Mouse (Mus musculus) midbrain, embryonic 16.5 days (tissue): ENCODE data around the gene Tex29. TPM values are rescaled to one million over a fixed set of nuclear protein-coding genes. Genes with fewer than 3 reads are reported as not detected.

Experiments
- ATAC-seq: fragments of 200-750 bp; cut with Nextera tagmentation; 2 replicates; pipeline ENCODE4 v1.8.0; 2017; ENCODE audit warnings: moderate TSS enrichment
- H3K27ac ChIP-seq: fragments of 300-500 bp; sonication (generic); 2 replicates; pipeline ENCODE4 v1.5.1; 2014; ENCODE audit warnings: mild to moderate bottlenecking, low read length, mixed read lengths
- H3K27me3 ChIP-seq: fragments of 300-500 bp; sonication (generic); 2 replicates; pipeline ENCODE4 v1.6.1; 2014; ENCODE audit warnings: low read depth, low read length, mixed read lengths; ENCODE audit not compliant: control insufficient read depth, insufficient read depth
- H3K36me3 ChIP-seq: fragments of 300-500 bp; sonication (generic); 2 replicates; pipeline ENCODE4 v1.6.1; 2014; ENCODE audit warnings: mild to moderate bottlenecking, low read length, moderate library complexity, mixed read lengths; ENCODE audit not compliant: control insufficient read depth, insufficient read depth
- H3K4me1 ChIP-seq: fragments of 300-500 bp; sonication (generic); 2 replicates; pipeline ENCODE4 v1.6.1; 2014; ENCODE audit warnings: mild to moderate bottlenecking, low read length, mixed read lengths; ENCODE audit not compliant: control insufficient read depth, insufficient read depth
- H3K4me2 ChIP-seq: fragments of 300-500 bp; sonication (generic); 2 replicates; pipeline ENCODE4 v1.6.1; 2014; ENCODE audit warnings: mild to moderate bottlenecking, low read length, mixed read lengths
- H3K4me3 ChIP-seq: fragments of 300-500 bp; sonication (generic); 2 replicates; pipeline ENCODE4 v1.5.1; 2014; ENCODE audit warnings: low read depth, mild to moderate bottlenecking, low read length, moderate library complexity, mixed read lengths
- H3K9ac ChIP-seq: fragments of 300-500 bp; sonication (generic); 2 replicates; pipeline ENCODE4 v1.6.1; 2014; ENCODE audit warnings: low read depth, low read length, mixed read lengths
- H3K9me3 ChIP-seq: fragments of 300-500 bp; sonication (generic); replicated peaks from 2 replicates; pipeline ENCODE4 v1.6.1; 2014; ENCODE audit warnings: mild to moderate bottlenecking, low read length, mixed read lengths; ENCODE audit not compliant: control insufficient read depth, poor library complexity, severe bottlenecking
- WGBS: fragments of 180-500 bp; shearing (Covaris S2); extraction: QIAGEN DNeasy Blood & Tissue Kit; methylation state at CpG from one replicate; pipeline ENCODE4 v1.1.7; 2014; 5-methylcytosine and 5-hydroxymethylcytosine counted together
- polyA plus RNA-seq: library from polyadenylated mRNA; unstranded; fragments of >200 nt; fragmentation: Nextera tagmentation; extraction: Ambion mirVana; gene quantifications from 2 replicates; pipeline ENCODE4 v1.2.1, GENCODE M21; 2015

Gene Tex29
- polyA plus RNA-seq = 0.23 and 0.36 TPM in 2 replicates

DNA sequence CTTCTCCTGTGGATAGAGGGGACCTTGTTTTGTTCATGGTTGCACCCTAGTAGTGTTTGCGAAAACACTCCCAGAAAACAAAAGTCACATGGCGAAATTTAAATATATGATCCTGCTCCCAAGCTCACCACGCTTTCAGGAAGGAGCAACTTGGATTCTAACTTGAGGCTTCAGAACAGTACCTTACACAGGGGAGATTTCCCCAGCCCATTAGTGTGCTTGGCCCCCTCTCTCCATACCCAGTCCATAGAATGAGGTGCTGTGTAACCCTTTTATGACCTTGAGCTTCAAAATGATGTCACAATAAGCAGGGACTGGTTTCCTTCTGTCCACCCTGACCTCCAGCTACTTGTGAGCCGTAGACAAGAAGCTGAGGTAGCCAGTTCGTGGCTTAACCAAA is at the start of gene Tex29:
Gene Tex29 (plus strand): TSS at position 301 of the 400 bp plus-strand sequence.
- Histone ChIP-seq H3K27ac (peak within 1 kb of the TSS; percentile 43; the same call in 1 of the 2 replicates), H3K36me3 (no peaks in the 10 kb centered on the region; the same call in 1 of the 2 replicates), H3K27me3 (no peaks in the 10 kb centered on the region), H3K4me2 (no peak within 1 kb of the TSS), H3K4me3 (no peak within 1 kb of the TSS), H3K9ac (no peak within 1 kb of the TSS), H3K4me1 (peaks cover 14% of the 10 kb centered on the region), H3K9me3 (no peaks in the 10 kb centered on the region)
- WGBS = 91% methylated on average over 5 of the region's 5 CpGs
- no peak for ATAC-seq

DNA sequence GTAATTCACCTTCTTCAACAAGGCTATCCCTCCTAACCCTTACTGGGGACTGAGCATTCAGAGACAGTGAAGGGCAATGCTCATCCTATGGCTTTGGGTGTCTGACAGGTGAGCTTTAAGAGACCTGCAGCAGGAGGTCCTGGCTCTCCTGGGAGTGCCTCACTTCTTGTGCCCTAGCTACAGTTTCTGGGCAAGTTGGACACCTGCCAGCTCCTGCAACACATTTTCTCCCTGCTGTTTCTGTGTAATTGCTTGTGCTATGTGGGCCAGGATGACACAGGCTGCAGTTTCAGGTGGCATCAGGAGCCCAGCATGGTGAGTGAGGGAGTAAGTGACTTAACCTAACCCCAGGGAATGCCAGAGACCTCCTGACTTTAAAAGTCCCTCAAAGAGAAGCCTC is 45.3 kb upstream of the Tex29 start:
- no peaks in the 10 kb centered on the region for H3K27me3 ChIP-seq

DNA sequence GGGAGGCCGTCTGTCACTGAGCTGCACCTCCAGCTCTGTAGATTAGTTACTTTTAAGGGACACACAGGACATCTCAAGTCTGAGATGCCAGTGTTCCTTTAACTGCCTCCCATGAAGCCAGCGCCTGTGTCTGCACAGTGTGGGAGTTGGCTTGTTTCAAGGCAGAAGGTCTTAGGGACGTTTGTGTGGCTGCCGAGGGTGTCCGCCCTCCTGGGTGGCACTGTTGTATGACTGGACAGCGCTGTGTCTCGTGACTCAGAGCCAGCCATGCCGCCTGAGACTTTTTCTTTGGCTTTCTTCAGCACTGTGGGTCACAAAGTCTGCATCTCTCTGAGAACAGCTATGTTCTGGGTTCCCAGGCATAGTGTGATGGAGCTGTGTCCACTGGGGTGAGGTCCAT is 43.1 kb upstream of the Tex29 start:
- WGBS = 79% methylated on average over 8 of the region's 8 CpGs
- no peak overlapping the region for H3K27ac ChIP-seq
- no peak overlapping the region for H3K4me3 ChIP-seq
- ATAC-seq = no peak
- H3K9ac ChIP-seq = no peak overlapping the region
- H3K9me3 ChIP-seq = no peaks in the 10 kb centered on the region
- peaks cover 10% of the 10 kb centered on the region for H3K36me3 ChIP-seq
- H3K4me2 ChIP-seq = no peak overlapping the region
- no peaks in the 10 kb centered on the region for H3K27me3 ChIP-seq
- no peaks in the 10 kb centered on the region for H3K4me1 ChIP-seq

More for the DNA sequence above, 45.3 kb upstream of the Tex29 start:
- Histone ChIP-seq H3K4me3 (no peak overlapping the region), H3K4me2 (no peak overlapping the region), H3K27ac (no peak overlapping the region), H3K4me1 (no peaks in the 10 kb centered on the region), H3K9me3 (no peaks in the 10 kb centered on the region), H3K9ac (no peak overlapping the region), H3K36me3 (peaks cover 14% of the 10 kb centered on the region)
- ATAC-seq = no peak

DNA sequence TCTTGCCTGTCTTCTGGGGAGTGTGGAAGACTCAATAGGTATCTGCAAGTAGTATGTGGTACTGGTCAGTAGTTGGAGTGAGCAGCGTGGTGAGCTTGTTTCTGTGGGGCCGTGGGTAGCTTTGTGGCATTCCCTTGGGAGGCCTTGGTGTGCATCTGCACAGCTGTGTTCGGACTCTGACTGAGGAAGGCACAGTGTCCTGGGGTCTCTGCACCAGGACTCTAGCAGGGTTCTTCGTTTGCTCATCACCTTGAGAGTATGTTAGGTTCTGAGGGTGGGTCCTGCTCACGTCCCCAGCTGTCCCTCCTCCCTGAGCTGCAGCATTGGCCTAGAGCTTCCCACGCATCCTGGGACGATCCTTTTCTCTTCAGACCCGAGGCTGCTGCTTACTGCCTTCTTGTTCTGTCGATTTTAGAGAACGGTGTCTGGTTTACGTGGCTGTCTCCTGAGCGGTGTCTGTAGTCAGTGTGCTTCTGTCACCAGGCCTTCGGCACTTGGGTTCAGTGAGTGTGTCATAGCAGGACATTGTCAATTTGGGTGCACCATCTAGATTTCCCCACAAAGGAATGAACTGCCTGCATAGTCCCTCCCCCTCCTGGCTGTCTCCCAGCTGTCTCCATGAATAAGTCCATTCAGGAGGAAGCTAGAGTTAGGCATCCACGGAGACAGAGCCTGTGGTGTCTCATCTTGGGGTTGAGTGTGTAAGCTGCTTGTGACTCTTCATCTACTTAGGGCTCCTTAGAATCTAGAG is 42.4 kb upstream of the Tex29 start:
- no peaks in the 10 kb centered on the region for H3K27me3 ChIP-seq
- 76% methylated on average over 14 of the region's 14 CpGs for WGBS
- no peak overlapping the region for H3K4me2 ChIP-seq
- peak overlapping the region; percentile 50 for H3K27ac ChIP-seq
- no peaks in the 10 kb centered on the region for H3K9me3 ChIP-seq
- H3K4me3 ChIP-seq = no peak overlapping the region
- no peaks in the 10 kb centered on the region for H3K4me1 ChIP-seq
- no peak overlapping the region for H3K9ac ChIP-seq
- peak; percentile 47 for ATAC-seq
- peaks cover 5% of the 10 kb centered on the region for H3K36me3 ChIP-seq

DNA sequence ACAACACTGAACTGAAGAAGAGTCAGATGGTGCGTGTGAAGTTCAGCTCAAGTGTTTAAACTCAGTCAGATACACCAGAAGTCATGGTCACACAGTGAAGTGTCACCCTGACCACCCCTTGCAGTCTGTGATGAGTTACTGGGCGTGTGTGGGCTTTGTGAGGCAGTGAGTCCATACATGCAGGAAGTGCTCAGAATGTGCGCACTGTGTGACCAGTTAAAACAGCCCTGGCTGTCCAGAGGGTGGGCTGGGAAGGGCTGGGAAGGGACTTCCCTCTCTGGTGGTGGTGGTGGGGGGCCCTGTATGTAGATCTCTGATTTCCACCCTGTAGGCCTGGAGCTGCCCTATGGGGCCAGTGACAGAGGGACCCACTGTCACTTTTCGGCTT is 41.8 kb upstream of the Tex29 start:
- Histone ChIP-seq H3K9me3 (no peaks in the 10 kb centered on the region), H3K9ac (no peak overlapping the region), H3K27ac (peak overlapping the region; percentile 50), H3K4me1 (no peaks in the 10 kb centered on the region), H3K27me3 (no peaks in the 10 kb centered on the region), H3K4me3 (no peak overlapping the region), H3K36me3 (no peaks in the 10 kb centered on the region; the same call in none of the 2 replicates), H3K4me2 (no peak overlapping the region)
- no peak for ATAC-seq
- 89% methylated on average over 4 of the region's 4 CpGs for WGBS

DNA sequence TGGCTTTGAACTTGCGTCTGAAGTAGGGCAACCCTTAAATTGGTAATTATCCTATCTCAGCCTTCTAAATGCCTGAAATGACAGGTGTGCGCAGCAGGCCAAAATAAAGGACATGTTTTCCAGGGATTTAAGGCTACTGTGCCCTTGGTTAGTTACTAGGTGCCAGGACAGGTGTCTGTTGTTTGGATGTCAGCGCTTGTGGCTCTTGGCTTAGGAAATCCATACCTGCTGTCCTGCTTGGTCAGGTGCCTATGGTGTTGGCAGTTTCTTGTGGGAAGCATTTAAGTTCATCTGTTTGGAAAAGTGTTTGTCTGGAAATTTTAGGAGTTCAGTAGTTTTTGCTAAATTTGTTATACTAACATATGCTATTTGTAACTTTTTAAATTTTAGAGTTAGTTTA is 41.2 kb upstream of the Tex29 start:
- Histone ChIP-seq H3K27ac (no peak overlapping the region), H3K4me3 (no peak overlapping the region), H3K4me1 (no peaks in the 10 kb centered on the region), H3K9me3 (no peaks in the 10 kb centered on the region), H3K4me2 (no peak overlapping the region), H3K9ac (no peak overlapping the region), H3K36me3 (no peaks in the 10 kb centered on the region; the same call in none of the 2 replicates), H3K27me3 (no peaks in the 10 kb centered on the region)
- ATAC-seq = no peak
- WGBS = 95% methylated on average over 3 of the region's 3 CpGs

DNA sequence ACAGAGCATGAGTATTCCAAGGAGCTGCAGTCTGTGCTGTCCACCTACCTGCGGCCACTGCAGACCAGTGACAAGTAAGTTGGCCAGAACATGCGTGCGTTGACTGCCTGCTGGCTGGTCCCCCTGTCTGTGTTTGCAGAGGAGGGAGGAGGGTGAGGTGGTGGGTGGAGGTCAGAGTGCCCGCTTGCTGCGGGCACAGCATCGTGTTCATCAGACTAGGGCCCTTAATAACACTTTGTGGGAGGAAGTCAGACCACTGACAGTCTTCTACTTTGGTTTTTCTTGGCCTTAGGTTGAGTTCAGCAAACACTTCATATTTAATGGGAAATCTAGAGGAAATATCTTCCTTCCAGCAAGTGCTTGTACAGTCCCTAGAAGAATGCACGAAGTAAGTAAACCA is 39.8 kb upstream of the Tex29 start:
- H3K36me3 ChIP-seq = no peaks in the 10 kb centered on the region; the same call in 1 of the 2 replicates
- H3K27ac ChIP-seq = no peak overlapping the region
- no peak overlapping the region for H3K4me2 ChIP-seq
- no peak overlapping the region for H3K9ac ChIP-seq
- no peaks in the 10 kb centered on the region for H3K4me1 ChIP-seq
- no peak overlapping the region for H3K4me3 ChIP-seq
- WGBS = 91% methylated on average over 7 of the region's 7 CpGs
- no peak for ATAC-seq
- H3K9me3 ChIP-seq = no peaks in the 10 kb centered on the region
- H3K27me3 ChIP-seq = no peaks in the 10 kb centered on the region

DNA sequence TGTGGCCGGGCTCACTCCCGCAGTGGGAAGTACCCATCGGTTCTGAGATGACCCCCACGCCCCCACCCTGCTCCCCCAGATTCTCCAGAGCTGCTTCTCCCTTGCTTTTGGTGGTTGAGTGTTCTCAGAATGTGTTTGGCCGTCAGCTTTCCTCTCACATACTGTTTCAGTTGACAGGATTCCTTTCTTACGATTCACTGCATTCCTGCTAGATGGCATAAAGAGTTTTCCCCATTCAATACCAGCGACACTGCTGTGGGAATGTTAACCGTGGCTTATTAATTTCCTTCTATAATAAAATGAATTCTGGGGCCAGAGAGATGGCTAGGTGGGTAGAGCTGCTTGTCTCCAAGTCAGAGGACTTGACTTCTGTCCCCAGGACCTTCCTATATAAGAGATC is 38.7 kb upstream of the Tex29 start:
- H3K36me3 ChIP-seq = no peaks in the 10 kb centered on the region; the same call in 1 of the 2 replicates
- ATAC-seq = no peak
- WGBS = 42% methylated on average over 8 of the region's 8 CpGs

DNA sequence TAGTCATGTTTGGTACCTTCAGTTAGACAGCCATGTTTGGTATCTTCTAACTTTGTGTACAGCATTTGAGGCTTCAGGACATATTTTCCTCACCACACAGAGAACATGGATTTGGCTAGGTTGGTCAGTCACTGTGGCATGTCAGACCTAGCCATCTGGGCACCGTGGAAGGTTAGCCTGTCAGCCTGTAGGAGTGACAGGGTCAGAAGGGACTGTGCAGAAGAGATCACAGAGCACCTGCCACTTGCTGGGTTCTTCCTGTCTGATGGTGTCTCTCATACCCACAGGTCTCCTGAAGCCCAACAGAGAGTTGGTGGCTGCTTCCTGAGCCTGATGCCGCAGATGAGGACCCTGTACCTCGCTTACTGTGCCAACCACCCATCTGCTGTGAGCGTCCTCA is 35.4 kb upstream of the Tex29 start:
- peaks cover 17% of the 10 kb centered on the region for H3K36me3 ChIP-seq
- no peak overlapping the region for H3K27ac ChIP-seq
- H3K27me3 ChIP-seq = no peaks in the 10 kb centered on the region
- ATAC-seq = no peak
- no peaks in the 10 kb centered on the region for H3K4me1 ChIP-seq
- no peak overlapping the region for H3K4me3 ChIP-seq
- H3K9me3 ChIP-seq = no peaks in the 10 kb centered on the region
- no peak overlapping the region for H3K4me2 ChIP-seq
- 96% methylated on average over 4 of the region's 4 CpGs for WGBS
- H3K9ac ChIP-seq = no peak overlapping the region

More for the DNA sequence above, 38.7 kb upstream of the Tex29 start:
- H3K4me1 ChIP-seq = no peaks in the 10 kb centered on the region
- H3K9ac ChIP-seq = no peak overlapping the region
- no peak overlapping the region for H3K4me2 ChIP-seq
- no peaks in the 10 kb centered on the region for H3K27me3 ChIP-seq
- H3K9me3 ChIP-seq = no peaks in the 10 kb centered on the region
- no peak overlapping the region for H3K27ac ChIP-seq
- H3K4me3 ChIP-seq = no peak overlapping the region
